In the genomic region with DNA sequence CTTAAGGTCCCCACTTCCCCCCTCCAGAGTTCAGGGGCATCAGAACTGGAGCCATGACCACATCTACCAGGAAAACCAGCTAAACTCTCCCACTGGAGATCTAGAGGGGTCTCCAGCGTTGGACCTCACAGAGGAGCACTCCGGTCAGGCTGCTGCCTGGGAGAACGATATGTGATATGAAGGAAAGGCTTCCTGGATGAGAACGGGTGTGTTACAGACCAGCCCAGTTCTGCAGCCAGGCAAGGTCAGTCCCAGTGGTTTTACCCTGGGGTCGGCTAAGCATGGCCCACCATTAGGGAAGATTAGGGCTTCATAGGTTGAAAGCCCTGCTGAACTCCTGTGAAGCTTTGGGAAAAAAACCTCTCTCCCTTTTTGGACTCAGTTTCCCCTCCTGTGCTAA, we compare ENCODE assay signal across 15 mouse cellular contexts. TPM values are rescaled to one million over a fixed set of nuclear protein-coding genes. Genes with fewer than 3 reads are reported as not detected.
A peak's percentile ranks its signal among the peaks of the same experiment; 100 is the strongest.
DNase-seq lines count a peak whose midpoint lies in the region; ATAC-seq and TF ChIP-seq lines count a peak whose summit lies in the region.
"Had no signal": no experiment of that assay in that cellular context is flagged by ENCODE, and none has a peak within 500 bp of the region (broad histone marks: within the 10 kb centered on the region; RNA-seq: fewer than 3 reads in every experiment).

No protein-coding gene starts in this region.

- WGBS in forebrain, embryonic 11.5 days: 72% methylated on average over 5 of the region's 5 CpGs
- 80% methylated on average over 5 of the region's 5 CpGs for WGBS in forebrain, embryonic 14.5 days
- 36% methylated on average over 5 of the region's 5 CpGs for WGBS in kidney, embryonic 15.5 days

- no peak for ATAC-seq in forebrain, embryonic 11.5 days (replicated peaks; ENCODE audit: low FRiP score)
- ATAC-seq in forebrain, embryonic 14.5 days: no peak
- no peak for ATAC-seq in kidney, embryonic 15.5 days (replicated peaks; ENCODE audit: low FRiP score)
- ATAC-seq: forebrain, embryonic 15.5 days had no signal

- H3K36me3 ChIP-seq in forebrain, embryonic 11.5 days (ENCODE audit: control insufficient read depth, insufficient read depth, low read length): no peaks in the 10 kb centered on the region
- no peaks in the 10 kb centered on the region for H3K36me3 ChIP-seq in forebrain, embryonic 14.5 days (ENCODE audit: control insufficient read depth, insufficient read depth, low read length)
- H3K36me3 ChIP-seq in kidney, embryonic 15.5 days: no peaks in the 10 kb centered on the region
- H3K36me3 ChIP-seq in myocyte (ENCODE audit: control insufficient read depth, insufficient read depth): no peaks in the 10 kb centered on the region
- H3K36me3 ChIP-seq: embryonic facial prominence, embryonic 12.5 days; forebrain, embryonic 15.5 days; midbrain, embryonic 12.5 days had no signal

- DNase-seq in forebrain, embryonic 11.5 days (ENCODE audit: low spot score): peak; percentile 39
- no peak for DNase-seq in forebrain, embryonic 14.5 days (ENCODE audit: low spot score)
- DNase-seq in kidney, postnatal 14 days: no peak
- peak; percentile 55 for DNase-seq in liver
- no peak for DNase-seq in layer of hippocampus, adult 2 months (ENCODE audit: low spot score in 2 of 2)
- no peak for DNase-seq in cerebellum, adult 8-10 months
- DNase-seq: cerebellum, adult 11-12 months; heart, postnatal 36 days; right cerebral cortex, postnatal 4 days had no signal

- TF ChIP-seq POLR2A in myocyte (IDR thresholded peaks at IDR 0.05; ENCODE audit: insufficient read length, low read depth): no peak

- H3K4me2 ChIP-seq in forebrain, embryonic 11.5 days (ENCODE audit: low read depth, low read length, severe bottlenecking): no peak overlapping the region
- no peak overlapping the region for H3K4me2 ChIP-seq in forebrain, embryonic 14.5 days (ENCODE audit: low read length)
- no peak overlapping the region for H3K4me2 ChIP-seq in kidney, embryonic 15.5 days
- H3K4me2 ChIP-seq in myocyte (ENCODE audit: low read depth): peak overlapping the region; percentile 12
- H3K4me2 ChIP-seq: embryonic facial prominence, embryonic 12.5 days; forebrain, embryonic 15.5 days; midbrain, embryonic 12.5 days had no signal

- no peaks in the 10 kb centered on the region for H3K9me3 ChIP-seq in forebrain, embryonic 11.5 days (ENCODE audit: control insufficient read depth, low read length)
- no peaks in the 10 kb centered on the region for H3K9me3 ChIP-seq in forebrain, embryonic 14.5 days (replicated peaks; ENCODE audit: control insufficient read depth, low read length)
- no peaks in the 10 kb centered on the region for H3K9me3 ChIP-seq in kidney, embryonic 15.5 days (replicated peaks)
- H3K9me3 ChIP-seq: embryonic facial prominence, embryonic 12.5 days; forebrain, embryonic 15.5 days; midbrain, embryonic 12.5 days had no signal

- no peak overlapping the region for H3ac ChIP-seq in myocyte (ENCODE audit: control insufficient read depth, insufficient read length)

- TF ChIP-seq CTCF in layer of hippocampus, adult 2 months (conservative IDR thresholded peaks at IDR 0.05): no peak

- H3K79me2 ChIP-seq in myocyte (ENCODE audit: control insufficient read depth, insufficient read depth): no peaks in the 10 kb centered on the region

- H3K9ac ChIP-seq in forebrain, embryonic 11.5 days (ENCODE audit: low read length): no peak overlapping the region
- H3K9ac ChIP-seq in forebrain, embryonic 14.5 days (ENCODE audit: low read length): no peak overlapping the region
- no peak overlapping the region for H3K9ac ChIP-seq in kidney, embryonic 15.5 days
- H3K9ac ChIP-seq: embryonic facial prominence, embryonic 12.5 days; forebrain, embryonic 15.5 days; midbrain, embryonic 12.5 days had no signal

- H3K27ac ChIP-seq in forebrain, embryonic 11.5 days (ENCODE audit: low read depth, low read length): no peak overlapping the region
- H3K27ac ChIP-seq in forebrain, embryonic 14.5 days (ENCODE audit: low read depth, low read length): no peak overlapping the region
- peak overlapping the region; percentile 87 for H3K27ac ChIP-seq in kidney, embryonic 15.5 days
- H3K27ac ChIP-seq in layer of hippocampus, adult 2 months: no peak overlapping the region
- H3K27ac ChIP-seq: embryonic facial prominence, embryonic 12.5 days; forebrain, embryonic 15.5 days; midbrain, embryonic 12.5 days had no signal

- no peak overlapping the region for H3K4me3 ChIP-seq in forebrain, embryonic 11.5 days (ENCODE audit: low read depth, low read length)
- H3K4me3 ChIP-seq in forebrain, embryonic 14.5 days (ENCODE audit: low read depth, low read length): no peak overlapping the region
- H3K4me3 ChIP-seq in kidney, embryonic 15.5 days (replicated peaks): no peak overlapping the region
- no peak overlapping the region for H3K4me3 ChIP-seq in myocyte
- no peak overlapping the region for H3K4me3 ChIP-seq in layer of hippocampus, adult 2 months
- H3K4me3 ChIP-seq: embryonic facial prominence, embryonic 12.5 days; forebrain, embryonic 15.5 days; midbrain, embryonic 12.5 days had no signal

- H3K27me3 ChIP-seq in forebrain, embryonic 11.5 days (ENCODE audit: control insufficient read depth, insufficient read depth, low read length): no peaks in the 10 kb centered on the region
- no peaks in the 10 kb centered on the region for H3K27me3 ChIP-seq in forebrain, embryonic 14.5 days (replicated peaks; ENCODE audit: control insufficient read depth, insufficient read depth, low read length)
- H3K27me3 ChIP-seq in kidney, embryonic 15.5 days: 0 out of 2 replicates have a peak, but pooled peaks cover 1% of the 10 kb centered on the region
- H3K27me3 ChIP-seq in myocyte (ENCODE audit: control insufficient read depth, insufficient read depth, insufficient read length): no peaks in the 10 kb centered on the region
- H3K27me3 ChIP-seq: embryonic facial prominence, embryonic 12.5 days; forebrain, embryonic 15.5 days had no signal

- H3K4me1 ChIP-seq in forebrain, embryonic 11.5 days (replicated peaks; ENCODE audit: control insufficient read depth, insufficient read depth, low read length): 0 out of 2 replicates have a peak, but pooled peaks cover 3% of the 10 kb centered on the region
- no peaks in the 10 kb centered on the region for H3K4me1 ChIP-seq in forebrain, embryonic 14.5 days (ENCODE audit: control insufficient read depth, insufficient read depth, low read length)
- H3K4me1 ChIP-seq in kidney, embryonic 15.5 days: peaks cover 40% of the 10 kb centered on the region

TF ChIP-seq in myocyte, 11 proteins besides CTCF, POLR2A, EP300 and RAD21:
- no peak for TF ChIP-seq TCF12 (IDR thresholded peaks at IDR 0.05; ENCODE audit: insufficient read depth, poor library complexity, severe bottlenecking)
- no peak for TF ChIP-seq POLR2AphosphoS2 (IDR thresholded peaks at IDR 0.05; ENCODE audit: insufficient read length, low read depth)
- no peak for TF ChIP-seq USF1 (IDR thresholded peaks at IDR 0.05; ENCODE audit: low read depth)
- TF ChIP-seq REST (IDR thresholded peaks at IDR 0.05; ENCODE audit: insufficient read depth, insufficient read length): no peak
- no peak for TF ChIP-seq E2F4 (IDR thresholded peaks at IDR 0.05; ENCODE audit: insufficient read depth)
- TF ChIP-seq CEBPB (IDR thresholded peaks at IDR 0.05; ENCODE audit: insufficient read depth, poor library complexity, severe bottlenecking): no peak
- TF ChIP-seq MYOD1 (IDR thresholded peaks at IDR 0.05; ENCODE audit: control insufficient read depth in 1 of 3, insufficient read length in 2 of 3, low read depth in 2 of 3): no peak
- no peak for TF ChIP-seq MAX (IDR thresholded peaks at IDR 0.05; ENCODE audit: low read depth)
- TF ChIP-seq SRF (IDR thresholded peaks at IDR 0.05; ENCODE audit: control insufficient read depth, insufficient read length, low read depth): no peak
- TF ChIP-seq MYOG (IDR thresholded peaks at IDR 0.05; ENCODE audit: control insufficient read depth in 1 of 3, insufficient read depth in 1 of 3, insufficient read length in 2 of 3, low read depth in 2 of 3): no peak
- no peak for TF ChIP-seq TCF3 (IDR thresholded peaks at IDR 0.05; ENCODE audit: insufficient read length, low read depth)

RNA-seq across cellular contexts. Expression of a gene that starts 9.3 kb away (rescaled TPM):
- 18.1 and 21.1 TPM in 2 replicates for polyA plus RNA-seq in forebrain, embryonic 11.5 days (2014; fragmentation: Nextera tagmentation; extraction: Ambion mirVana)
- 118 and 123 TPM in 2 replicates for polyA plus RNA-seq in forebrain, embryonic 14.5 days (2014; fragmentation: Nextera tagmentation; extraction: Ambion mirVana)
- polyA plus RNA-seq in kidney, embryonic 15.5 days (2015; fragmentation: Nextera tagmentation; extraction: Ambion mirVana): 0.39 and 0.51 TPM in 2 replicates
- 0.32 TPM for polyA plus RNA-seq in myocyte (2012; fragmentation: generic; extraction: Trizol)
- 100 to 1,000 TPM; 134 to 136 TPM for total RNA-seq in layer of hippocampus, adult 2 months (2021)

RNA-seq across cellular contexts. Expression of a gene that starts 9.3 kb away (rescaled TPM):
- 9.4 and 11.7 TPM in 2 replicates for polyA plus RNA-seq in forebrain, embryonic 11.5 days (2014; fragmentation: Nextera tagmentation; extraction: Ambion mirVana)
- 13.5 and 20.1 TPM in 2 replicates for polyA plus RNA-seq in forebrain, embryonic 14.5 days (2014; fragmentation: Nextera tagmentation; extraction: Ambion mirVana)
- 78.7 and 94.7 TPM in 2 replicates for polyA plus RNA-seq in kidney, embryonic 15.5 days (2015; fragmentation: Nextera tagmentation; extraction: Ambion mirVana)
- polyA plus RNA-seq in myocyte (2012; fragmentation: generic; extraction: Trizol): 30.3 TPM
- 10 to 100 TPM; 12.8 to 14.2 TPM for total RNA-seq in layer of hippocampus, adult 2 months (2021)
- total RNA-seq: neutrophil, adult 5-6 weeks had no signal

RNA-seq across cellular contexts. Expression of a gene that starts 36.2 kb away (rescaled TPM):
- polyA plus RNA-seq in forebrain, embryonic 11.5 days (2014; fragmentation: Nextera tagmentation; extraction: Ambion mirVana): 13.6 and 13.7 TPM in 2 replicates
- polyA plus RNA-seq in forebrain, embryonic 14.5 days (2014; fragmentation: Nextera tagmentation; extraction: Ambion mirVana): 5.3 and 6.0 TPM in 2 replicates
- polyA plus RNA-seq in kidney, embryonic 15.5 days (2015; fragmentation: Nextera tagmentation; extraction: Ambion mirVana): 21.0 and 24.7 TPM in 2 replicates
- 15.5 TPM for polyA plus RNA-seq in myocyte (2012; fragmentation: generic; extraction: Trizol)
- total RNA-seq in layer of hippocampus, adult 2 months (2021): 10 to 100 TPM; 11.9 to 14.2 TPM

RNA-seq across cellular contexts. Expression of a gene that starts 39.6 kb away (rescaled TPM):
- 37.6 and 39.4 TPM in 2 replicates for polyA plus RNA-seq in forebrain, embryonic 11.5 days (2014; fragmentation: Nextera tagmentation; extraction: Ambion mirVana)
- 75.1 and 81.1 TPM in 2 replicates for polyA plus RNA-seq in forebrain, embryonic 14.5 days (2014; fragmentation: Nextera tagmentation; extraction: Ambion mirVana)
- polyA plus RNA-seq in kidney, embryonic 15.5 days (2015; fragmentation: Nextera tagmentation; extraction: Ambion mirVana): 29.9 and 33.6 TPM in 2 replicates
- polyA plus RNA-seq in myocyte (2012; fragmentation: generic; extraction: Trizol): 37.9 TPM
- 10 to 100 TPM; 78.6 to 78.7 TPM for total RNA-seq in layer of hippocampus, adult 2 months (2021)

Comparison
In these comparisons a context has a peak if more than half of its experiments do, and no peak if none do; other contexts are left out.
1. DNase-seq: peak in forebrain, embryonic 11.5 days (single experiment) and liver (single experiment); none in forebrain, embryonic 14.5 days (single experiment), kidney, postnatal 14 days (single experiment), layer of hippocampus, adult 2 months (0 of 2) and cerebellum, adult 8-10 months (single experiment).
2. RNA of a gene that starts 9.3 kb away (polyA plus RNA-seq): 118 to 123 TPM in forebrain, embryonic 14.5 days and 18.1 to 21.1 TPM in forebrain, embryonic 11.5 days; 0.39 to 0.51 TPM in kidney, embryonic 15.5 days and 0.32 TPM in myocyte (single experiment); every median in the first group is over 10 times any median in the second.